Mouse (Mus musculus) megakaryocyte, embryonic 14.5 days (primary cell): ENCODE data around the gene Uevld. TPM values are rescaled to one million over a fixed set of nuclear protein-coding genes. Genes with fewer than 3 reads are reported as not detected.

Experiments used
- H3K27me3 ChIP-seq: replicated peaks from 2 replicates; pipeline ENCODE3; 2012; ENCODE audit warnings: inconsistent platforms
- H3K36me3 ChIP-seq: replicated peaks from 2 replicates; pipeline ENCODE3; 2012; ENCODE audit warnings: low read length, inconsistent platforms, mixed read lengths
- H3K4me1 ChIP-seq: 2 replicates; pipeline ENCODE4 v1.6.1; 2012; ENCODE audit warnings: inconsistent platforms
- H3K4me3 ChIP-seq: replicated peaks from 2 replicates; pipeline ENCODE3; 2012; ENCODE audit warnings: moderate library complexity, mild to moderate bottlenecking, inconsistent platforms
- H3K9me3 ChIP-seq: 2 replicates; pipeline ENCODE4 v1.6.1; 2012; ENCODE audit warnings: inconsistent platforms
- FLI1 ChIP-seq: IDR thresholded peaks from 2 replicates; pipeline ENCODE4 v1.6.1; 2012; ENCODE audit warnings: low read length, inconsistent platforms, mixed read lengths
- GATA1 ChIP-seq: IDR thresholded peaks from 3 replicates; pipeline ENCODE4 v1.6.1; 2012; ENCODE audit warnings: mixed read lengths, low read length, inconsistent platforms, borderline replicate concordance
- polyA plus RNA-seq: library from polyadenylated mRNA; stranded (reverse); fragments of >175 nt; gene quantifications from 2 replicates; pipeline ENCODE4 v1.2.3, GENCODE M21; 2012; ENCODE audit warnings: low replicate concordance; ENCODE audit not compliant: insufficient read depth

The Uevld gene
- polyA plus RNA-seq, 1 experiment: 0.04 TPM

GRCm38 (mm10) chr7:46974648-46975047 lies 16.3 kb upstream of the Uevld start:
- no peak for TF ChIP-seq FLI1
- TF ChIP-seq GATA1: no peak
- Histone ChIP-seq H3K4me3 (no peak overlapping the region), H3K4me1 (0 out of 2 replicates have a peak, but pooled peaks cover 3% of the 10 kb centered on the region), H3K36me3 (no peaks in the 10 kb centered on the region), H3K27me3 (peaks cover 15% of the 10 kb centered on the region), H3K9me3 (no peaks in the 10 kb centered on the region)

GRCm38 (mm10) chr7:46969898-46970297 lies 11.6 kb upstream of the Uevld start:
- Histone ChIP-seq H3K4me1 (no peaks in the 10 kb centered on the region), H3K4me3 (no peak overlapping the region), H3K27me3 (peaks cover 6% of the 10 kb centered on the region), H3K9me3 (no peaks in the 10 kb centered on the region), H3K36me3 (no peaks in the 10 kb centered on the region)
- TF ChIP-seq GATA1: no peak
- TF ChIP-seq FLI1: no peak

- H3K9me3 ChIP-seq: no peaks in the 10 kb centered on the region
- no peaks in the 10 kb centered on the region for H3K27me3 ChIP-seq
- TF ChIP-seq FLI1: no peak
- TF ChIP-seq GATA1: no peak
- no peaks in the 10 kb centered on the region for H3K36me3 ChIP-seq
- H3K4me3 ChIP-seq: no peak overlapping the region
- peaks cover 39% of the 10 kb centered on the region for H3K4me1 ChIP-seq
These were observed 5.7 kb upstream of the Uevld start for GRCm38 (mm10) chr7:46964070-46964469.

- H3K4me3 ChIP-seq: peak overlapping the region; percentile 82
- TF ChIP-seq GATA1 (no peak), FLI1 (no peak)
- peaks cover 43% of the 10 kb centered on the region for H3K4me1 ChIP-seq
- H3K36me3 ChIP-seq: no peaks in the 10 kb centered on the region
- no peaks in the 10 kb centered on the region for H3K27me3 ChIP-seq
- no peaks in the 10 kb centered on the region for H3K9me3 ChIP-seq
These were observed 4.7 kb upstream of the Uevld start for GRCm38 (mm10) chr7:46962806-46963618.

GRCm38 (mm10) chr7:46962132-46962531 lies 3.8 kb upstream of the Uevld start:
- H3K4me1 ChIP-seq: peaks cover 52% of the 10 kb centered on the region
- no peak for TF ChIP-seq FLI1
- no peak for TF ChIP-seq GATA1
- H3K9me3 ChIP-seq: no peaks in the 10 kb centered on the region
- H3K36me3 ChIP-seq: no peaks in the 10 kb centered on the region
- H3K27me3 ChIP-seq: no peaks in the 10 kb centered on the region
- H3K4me3 ChIP-seq: no peak overlapping the region

GRCm38 (mm10) chr7:46960991-46961390 lies 2.7 kb upstream of the Uevld start:
- Histone ChIP-seq H3K36me3 (peaks cover 5% of the 10 kb centered on the region), H3K4me3 (no peak overlapping the region), H3K27me3 (no peaks in the 10 kb centered on the region), H3K9me3 (no peaks in the 10 kb centered on the region), H3K4me1 (peaks cover 57% of the 10 kb centered on the region)
- TF ChIP-seq GATA1 (no peak), FLI1 (no peak)

GRCm38 (mm10) chr7:46958853-46959252 lies 526 bp upstream of the Uevld start:
- Histone ChIP-seq H3K36me3 (peaks cover 24% of the 10 kb centered on the region), H3K4me1 (peaks cover 57% of the 10 kb centered on the region), H3K9me3 (no peaks in the 10 kb centered on the region), H3K4me3 (peak overlapping the region; percentile 98), H3K27me3 (no peaks in the 10 kb centered on the region)
- no peak for TF ChIP-seq FLI1
- no peak for TF ChIP-seq GATA1

GRCm38 (mm10) chr7:46935847-46936246 lies 22.5 kb downstream of the Uevld start:
- TF ChIP-seq GATA1 (no peak), FLI1 (no peak)

GRCm38 (mm10) chr7:46934788-46935187 lies 23.5 kb downstream of the Uevld start:
- H3K36me3 ChIP-seq: peaks cover 70% of the 10 kb centered on the region
- no peaks in the 10 kb centered on the region for H3K27me3 ChIP-seq
- TF ChIP-seq GATA1 (no peak), FLI1 (no peak)
- peaks cover 7% of the 10 kb centered on the region for H3K4me1 ChIP-seq
- H3K9me3 ChIP-seq: no peaks in the 10 kb centered on the region
- H3K4me3 ChIP-seq: peak overlapping the region; percentile 17

More at GRCm38 (mm10) chr7:46935847-46936246, 22.5 kb downstream of the Uevld start:
- Histone ChIP-seq H3K4me1 (peaks cover 7% of the 10 kb centered on the region), H3K36me3 (peaks cover 73% of the 10 kb centered on the region), H3K27me3 (no peaks in the 10 kb centered on the region), H3K4me3 (no peak overlapping the region), H3K9me3 (no peaks in the 10 kb centered on the region)

- peaks cover 65% of the 10 kb centered on the region for H3K36me3 ChIP-seq
- H3K27me3 ChIP-seq: no peaks in the 10 kb centered on the region
- TF ChIP-seq GATA1 (no peak), FLI1 (no peak)
- H3K4me1 ChIP-seq: peaks cover 15% of the 10 kb centered on the region
- H3K4me3 ChIP-seq: no peak overlapping the region
- H3K9me3 ChIP-seq: no peaks in the 10 kb centered on the region
These were observed 27.0 kb downstream of the Uevld start for GRCm38 (mm10) chr7:46931370-46931769.

GRCm38 (mm10) chr7:46928291-46928690 lies 30.0 kb downstream of the Uevld start:
- Histone ChIP-seq H3K9me3 (no peaks in the 10 kb centered on the region), H3K4me3 (no peak overlapping the region), H3K27me3 (no peaks in the 10 kb centered on the region), H3K36me3 (peaks cover 46% of the 10 kb centered on the region), H3K4me1 (peaks cover 15% of the 10 kb centered on the region)
- TF ChIP-seq FLI1 (no peak), GATA1 (no peak)
